Mouse (Mus musculus): ENCODE results near the gene Mrps7. TPM values are rescaled to one million over a fixed set of nuclear protein-coding genes. Genes with fewer than 3 reads are reported as not detected.

Mrps7 gene
- polyA plus RNA-seq, 1 experiment from 2014 or later = 111 TPM

GRCm38 (mm10) chr11:115653194-115653593 lies 49.5 kb downstream of the Mrps7 start:
- Histone ChIP-seq H3K27me3 (ENCODE audit: control insufficient read depth, insufficient read depth, low read length) (no peaks in the 10 kb centered on the region), H3K4me3 (ENCODE audit: low read depth, low read length) (no peak overlapping the region), H3K36me3 (ENCODE audit: control insufficient read depth, insufficient read depth, low read length) (peaks cover 6% of the 10 kb centered on the region; the same call in 1 of the 2 replicates), H3K9ac (ENCODE audit: low read length) (no peak overlapping the region), H3K9me3 (ENCODE audit: control insufficient read depth, low read length) (no peaks in the 10 kb centered on the region), H3K27ac (replicated peaks; ENCODE audit: low read depth, low read length) (no peak overlapping the region), H3K4me1 (ENCODE audit: control insufficient read depth, insufficient read depth, low read length) (no peaks in the 10 kb centered on the region), H3K4me2 (ENCODE audit: low read depth, severe bottlenecking) (no peak overlapping the region)
- WGBS = 89% methylated on average over 3 of the region's 3 CpGs
- no peak for ATAC-seq (ENCODE audit: insufficient number of reproducible peaks, low FRiP score, low TSS enrichment, low read depth)
- no peak for DNase-seq (ENCODE audit: low spot score)

- no peak overlapping the region for H3K4me3 ChIP-seq (ENCODE audit: low read depth, low read length)
- 80% methylated on average over 2 of the region's 2 CpGs for WGBS
- no peak overlapping the region for H3K27ac ChIP-seq (replicated peaks; ENCODE audit: low read depth, low read length)
- no peaks in the 10 kb centered on the region for H3K27me3 ChIP-seq (ENCODE audit: control insufficient read depth, insufficient read depth, low read length)
- H3K4me2 ChIP-seq (ENCODE audit: low read depth, severe bottlenecking) = no peak overlapping the region
- DNase-seq (ENCODE audit: low spot score) = no peak
- H3K9ac ChIP-seq (ENCODE audit: low read length) = no peak overlapping the region
- H3K9me3 ChIP-seq (ENCODE audit: control insufficient read depth, low read length) = no peaks in the 10 kb centered on the region
- H3K4me1 ChIP-seq (ENCODE audit: control insufficient read depth, insufficient read depth, low read length) = no peaks in the 10 kb centered on the region
- ATAC-seq (ENCODE audit: insufficient number of reproducible peaks, low FRiP score, low TSS enrichment, low read depth) = no peak
- H3K36me3 ChIP-seq (ENCODE audit: control insufficient read depth, insufficient read depth, low read length) = peaks cover 4% of the 10 kb centered on the region; the same call in 1 of the 2 replicates
Measured at GRCm38 (mm10) chr11:115654128-115654527, 50.4 kb downstream of the Mrps7 start.

Other genes starting within 250 kb of the Mrps7 start
- 1.6 and 2.5 TPM in 2 replicates for gene Hid1, start 236.2 kb upstream of the Mrps7 start, polyA plus RNA-seq (2014; fragmentation: Nextera tagmentation; extraction: Ambion mirVana)
- gene Cdr2l, start 222.0 kb upstream of the Mrps7 start, polyA plus RNA-seq (2014; fragmentation: Nextera tagmentation; extraction: Ambion mirVana) = 14.6 and 15.1 TPM in 2 replicates
- 187 and 197 TPM in 2 replicates for gene Mrpl58, start 200.2 kb upstream of the Mrps7 start, polyA plus RNA-seq (2014; fragmentation: Nextera tagmentation; extraction: Ambion mirVana)
- gene Atp5h, start 184.0 kb upstream of the Mrps7 start, polyA plus RNA-seq (2014; fragmentation: Nextera tagmentation; extraction: Ambion mirVana) = 943 and 945 TPM in 2 replicates
- 17.6 and 23.5 TPM in 2 replicates for gene Kctd2, start 183.8 kb upstream of the Mrps7 start, polyA plus RNA-seq (2014; fragmentation: Nextera tagmentation; extraction: Ambion mirVana)
- gene Trim80, start 163.4 kb upstream of the Mrps7 start, polyA plus RNA-seq (2014; fragmentation: Nextera tagmentation; extraction: Ambion mirVana) = 0.21 TPM in 1 of 2 replicates, not detected in the other
- 0.09 and 0.26 TPM in 2 replicates for gene Slc16a5, start 141.5 kb upstream of the Mrps7 start, polyA plus RNA-seq (2014; fragmentation: Nextera tagmentation; extraction: Ambion mirVana)
- gene Armc7, start 128.3 kb upstream of the Mrps7 start, polyA plus RNA-seq (2014; fragmentation: Nextera tagmentation; extraction: Ambion mirVana) = 7.7 and 8.8 TPM in 2 replicates
- 58.2 and 60.9 TPM in 2 replicates for gene Nt5c, start 112.1 kb upstream of the Mrps7 start, polyA plus RNA-seq (2014; fragmentation: Nextera tagmentation; extraction: Ambion mirVana)
- gene Jpt1, start 89.5 kb upstream of the Mrps7 start, polyA plus RNA-seq (2014; fragmentation: Nextera tagmentation; extraction: Ambion mirVana) = 526 and 537 TPM in 2 replicates
- 1,466 and 1,467 TPM in 2 replicates for gene Sumo2, start 67.6 kb upstream of the Mrps7 start, polyA plus RNA-seq (2014; fragmentation: Nextera tagmentation; extraction: Ambion mirVana)
- 213 and 220 TPM in 2 replicates for gene Nup85, start 39.5 kb upstream of the Mrps7 start, polyA plus RNA-seq (2014; fragmentation: Nextera tagmentation; extraction: Ambion mirVana)
- 21.3 and 26.5 TPM in 2 replicates for gene Gga3, start 126 bp downstream of the Mrps7 start, polyA plus RNA-seq (2014; fragmentation: Nextera tagmentation; extraction: Ambion mirVana)
- gene Mif4gd, start 9.0 kb downstream of the Mrps7 start, polyA plus RNA-seq (2014; fragmentation: Nextera tagmentation; extraction: Ambion mirVana) = 18.0 and 19.3 TPM in 2 replicates
- 30.3 and 32.6 TPM in 2 replicates for gene Slc25a19, start 24.4 kb downstream of the Mrps7 start, polyA plus RNA-seq (2014; fragmentation: Nextera tagmentation; extraction: Ambion mirVana)
- gene Grb2, start 104.7 kb downstream of the Mrps7 start, polyA plus RNA-seq (2014; fragmentation: Nextera tagmentation; extraction: Ambion mirVana) = 52.5 and 58.3 TPM in 2 replicates
- gene Tmem94, start 161.5 kb downstream of the Mrps7 start, polyA plus RNA-seq (2014; fragmentation: Nextera tagmentation; extraction: Ambion mirVana) = 15.8 and 17.4 TPM in 2 replicates
- gene Caskin2, start 209.7 kb downstream of the Mrps7 start, polyA plus RNA-seq (2014; fragmentation: Nextera tagmentation; extraction: Ambion mirVana) = 16.2 and 16.5 TPM in 2 replicates
- 29.2 and 32.8 TPM in 2 replicates for gene Tsen54, start 210.8 kb downstream of the Mrps7 start, polyA plus RNA-seq (2014; fragmentation: Nextera tagmentation; extraction: Ambion mirVana)
- gene Llgl2, start 220.1 kb downstream of the Mrps7 start, polyA plus RNA-seq (2014; fragmentation: Nextera tagmentation; extraction: Ambion mirVana) = 6.2 and 8.5 TPM in 2 replicates

All from limb, embryonic 11.5 days (tissue).